9 mouse cellular contexts compared by ENCODE assay signal in the genomic region with DNA sequence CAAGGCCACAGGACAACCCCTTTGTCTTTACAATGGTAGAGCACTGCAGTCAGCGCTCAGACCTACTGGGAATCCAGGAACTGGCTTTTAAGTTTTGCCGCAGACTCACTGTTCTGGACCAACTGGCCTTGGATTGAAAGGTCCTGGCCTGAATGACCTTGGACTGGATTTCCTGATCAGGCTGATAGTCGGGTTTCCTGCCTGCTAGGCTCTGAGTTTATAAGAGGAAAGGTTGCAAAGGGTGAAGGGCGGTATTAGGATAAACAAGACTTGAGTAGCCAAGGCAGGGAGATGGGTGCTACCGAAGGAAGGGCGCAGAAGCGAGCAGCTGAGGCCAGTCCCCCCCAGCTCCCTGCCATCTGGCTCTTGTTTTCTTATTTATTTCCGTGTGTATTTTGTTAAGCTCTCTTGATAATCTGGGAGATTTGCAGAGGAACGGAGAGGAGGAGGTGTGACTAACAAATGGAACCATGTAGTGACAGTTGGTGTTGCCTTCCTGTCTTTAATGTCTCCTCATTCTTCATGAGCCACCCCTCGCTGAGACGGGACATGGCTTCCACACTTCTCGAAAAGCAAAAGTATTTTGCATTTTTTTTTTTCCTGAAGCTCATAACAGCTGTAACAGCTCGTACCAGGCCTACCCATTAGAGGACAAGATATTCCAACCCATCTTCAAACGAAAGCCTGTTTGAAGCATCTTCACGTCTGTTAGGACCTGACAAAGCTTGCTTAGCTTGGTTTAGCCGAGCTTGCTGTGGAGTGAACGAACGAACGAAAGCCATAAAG.
DNase-seq lines count a peak whose midpoint lies in the region; ATAC-seq and TF ChIP-seq lines count a peak whose summit lies in the region.
"Had no signal": no experiment of that assay in that cellular context is flagged by ENCODE, and none has a peak within 500 bp of the region (broad histone marks: within the 10 kb centered on the region; RNA-seq: fewer than 3 reads in every experiment).

No protein-coding gene starts in this region.

- WGBS in kidney, adult 2 months = 46% methylated on average over 19 of the region's 19 CpGs
- 81% methylated on average over 19 of the region's 19 CpGs for WGBS in forebrain, postnatal 0 days

- no peak for TF ChIP-seq POLR2A in kidney, adult 2 months (IDR thresholded peaks at IDR 0.05; ENCODE audit: low read depth, low read length)

- peak; percentile 72 for DNase-seq in kidney, adult 2 months
- DNase-seq in kidney, postnatal 10 days = no peak
- DNase-seq in adrenal gland, postnatal 14 days = peak; percentile 12
- peak; percentile 22 for DNase-seq in kidney, postnatal 14 days
- DNase-seq in lung, postnatal 4 days = peak; percentile 17 to 41
- no peak for DNase-seq in B cell, adult 2 months
- DNase-seq in forebrain, postnatal 0 days = no peak

- no peak overlapping the region for H3K4me2 ChIP-seq in forebrain, postnatal 0 days (ENCODE audit: low read depth)

- H3K4me3 ChIP-seq in kidney, adult 2 months (ENCODE audit: insufficient read depth, low read depth, low read length) = no peak overlapping the region
- H3K4me3 ChIP-seq in forebrain, postnatal 0 days (ENCODE audit: low read depth, low read length) = no peak overlapping the region
- H3K4me3 ChIP-seq: erythroblast, embryonic 14.5 days had no signal

- H3K4me1 ChIP-seq in kidney, adult 2 months (ENCODE audit: control insufficient read depth, insufficient read depth, low read length) = peaks cover 8% of the 10 kb centered on the region
- no peaks in the 10 kb centered on the region for H3K4me1 ChIP-seq in forebrain, postnatal 0 days (ENCODE audit: insufficient read depth)

- no peaks in the 10 kb centered on the region for H3K9me3 ChIP-seq in forebrain, postnatal 0 days (ENCODE audit: low read length)

- no peak overlapping the region for H3K9ac ChIP-seq in forebrain, postnatal 0 days

- H3K27me3 ChIP-seq in kidney, adult 2 months (replicated peaks; ENCODE audit: control insufficient read depth, insufficient read depth, low read length) = no peaks in the 10 kb centered on the region
- H3K27me3 ChIP-seq in forebrain, postnatal 0 days (ENCODE audit: insufficient read depth, low read length) = no peaks in the 10 kb centered on the region

- no peaks in the 10 kb centered on the region for H3K36me3 ChIP-seq in kidney, adult 2 months (ENCODE audit: control insufficient read depth, insufficient read depth, low read length)
- H3K36me3 ChIP-seq in forebrain, postnatal 0 days (ENCODE audit: insufficient read depth) = no peaks in the 10 kb centered on the region

- ATAC-seq in cerebellum, adult (ENCODE audit: insufficient number of reproducible peaks, low FRiP score, low TSS enrichment) = no peak
- no peak for ATAC-seq in forebrain, postnatal 0 days

- TF ChIP-seq CTCF in kidney, adult 2 months (conservative IDR thresholded peaks at IDR 0.05; ENCODE audit: insufficient read depth, insufficient read length, low read depth, low read length) = no peak
- no peak for TF ChIP-seq CTCF in forebrain, postnatal 0 days (IDR thresholded peaks at IDR 0.05; ENCODE audit: low read depth)

- H3K27ac ChIP-seq in kidney, adult 2 months (ENCODE audit: insufficient read depth, low read depth, low read length) = peak overlapping the region; percentile 7; the same call in 1 of the 2 replicates
- H3K27ac ChIP-seq in forebrain, postnatal 0 days (ENCODE audit: low read depth, low read length) = no peak overlapping the region

Comparison
In these comparisons a context has a peak if more than half of its experiments do, and no peak if none do; other contexts are left out.
1. DNase-seq: peak in kidney, adult 2 months (single experiment), adrenal gland, postnatal 14 days (single experiment), kidney, postnatal 14 days (single experiment) and lung, postnatal 4 days (2 of 2); none in kidney, postnatal 10 days (single experiment), B cell, adult 2 months (0 of 2) and forebrain, postnatal 0 days (single experiment).